Mouse (Mus musculus): Measurements from ENCODE around the gene Zbtb44. TPM values are rescaled to one million over a fixed set of nuclear protein-coding genes. Genes with fewer than 3 reads are reported as not detected.
A peak's percentile ranks its signal among the peaks of the same experiment; 100 is the strongest.

Gene Zbtb44
- polyA plus RNA-seq (2014; fragmentation: Nextera tagmentation; extraction: Ambion mirVana) = 8.2 and 9.2 TPM in 2 replicates

DNA sequence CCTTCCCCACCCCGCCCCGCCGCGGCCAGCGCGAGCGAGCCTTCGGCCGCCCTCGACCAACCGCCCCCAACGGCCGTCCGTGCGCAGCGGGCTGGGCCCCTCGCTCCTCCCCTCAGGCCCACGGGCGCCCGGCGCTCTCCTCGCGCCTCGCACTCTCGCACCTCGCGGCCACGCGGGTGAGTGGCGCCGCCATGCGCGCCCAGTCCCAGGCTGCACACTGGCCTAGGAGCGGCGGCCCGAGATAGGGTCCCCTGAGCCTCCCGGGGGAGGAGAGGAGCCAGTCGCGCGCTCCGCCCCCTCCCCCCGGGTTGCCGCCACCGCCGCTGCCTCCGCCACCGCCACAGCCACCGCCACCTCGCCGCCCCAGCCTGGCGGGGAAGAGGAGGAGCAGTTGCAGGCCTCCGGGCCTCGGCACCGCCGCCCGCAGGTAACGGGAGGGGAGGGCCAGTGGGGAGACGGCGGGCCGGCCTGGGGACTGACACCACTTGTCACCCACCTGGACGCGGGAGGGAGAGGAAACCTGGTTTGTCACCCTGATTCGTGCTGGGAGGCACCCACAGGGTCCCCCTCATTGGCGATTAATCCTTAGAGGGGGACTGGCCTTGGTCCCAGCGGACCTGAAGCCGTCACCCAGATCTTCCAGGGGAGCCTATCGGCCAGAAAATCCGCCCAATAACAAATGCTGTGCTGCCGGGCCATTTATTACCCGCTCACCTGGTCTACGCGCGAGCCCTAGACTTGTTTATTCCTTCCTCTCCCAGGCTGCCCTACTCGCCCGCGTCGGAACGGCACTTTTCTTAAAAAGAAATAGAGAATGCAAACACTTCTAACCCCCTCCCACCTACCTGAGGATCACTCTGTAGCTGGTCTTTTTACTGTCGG lies at the start of gene Zbtb44:
Zbtb44 (plus strand) TSS at position 113 of the 882 bp plus-strand sequence.
- Histone ChIP-seq H3K36me3 (ENCODE audit: control insufficient read depth, insufficient read depth, low read length) (0 out of 2 replicates have a peak, but pooled peaks cover 7% of the 10 kb centered on the region), H3K27ac (replicated peaks in 1 of 2; ENCODE audit: control insufficient read depth in 1 of 2, insufficient read depth in 1 of 2, low read depth in 2 of 2, low read length in 2 of 2) (peak within 1 kb of the TSS; percentile 94 to 99), H3K4me1 (ENCODE audit: control insufficient read depth in 2 of 2, insufficient read depth in 2 of 2, low read length in 2 of 2) (peaks cover 7 to 13% of the 10 kb centered on the region in 2 experiments), H3K4me2 (ENCODE audit: low read length) (peak within 1 kb of the TSS; percentile 92), H3K9ac (ENCODE audit: low read length) (peak within 1 kb of the TSS; percentile 93), H3K4me3 (ENCODE audit: control insufficient read depth in 1 of 2, insufficient read depth in 1 of 2, low read depth in 1 of 2, low read length in 2 of 2) (peak within 1 kb of the TSS; percentile 80 to 86), H3K27me3 (ENCODE audit: control insufficient read depth, insufficient read depth, low read length) (no peaks in the 10 kb centered on the region), H3K9me3 (ENCODE audit: control insufficient read depth, low read length) (no peaks in the 10 kb centered on the region)
- peak; percentile 87 for ATAC-seq (ENCODE audit: insufficient number of reproducible peaks, insufficient read depth, low FRiP score, low read depth)
- under 1% methylated on average over 63 of the region's 79 CpGs for WGBS

DNA sequence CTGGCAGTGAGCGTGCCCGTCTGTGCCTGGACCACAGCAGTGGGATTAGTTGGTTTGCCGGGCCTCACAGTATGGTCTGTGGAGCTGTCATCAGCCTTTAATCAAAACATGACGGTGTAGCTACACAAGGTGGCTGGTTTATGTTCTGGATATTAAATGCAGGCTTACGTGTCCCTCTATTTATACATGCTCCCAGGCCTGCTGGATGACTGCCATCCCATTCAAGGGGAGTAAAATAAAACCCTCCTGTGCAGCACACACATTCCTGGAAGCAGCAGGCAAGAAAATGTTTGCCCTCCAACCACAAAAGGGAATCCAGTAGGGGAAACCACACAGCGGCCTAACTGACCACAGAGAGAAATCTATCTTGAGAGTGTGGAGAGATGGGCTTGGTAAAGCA lies 44.7 kb upstream of the Zbtb44 start:
- ATAC-seq (ENCODE audit: insufficient number of reproducible peaks, insufficient read depth, low FRiP score, low read depth) = peak; percentile 90

DNA sequence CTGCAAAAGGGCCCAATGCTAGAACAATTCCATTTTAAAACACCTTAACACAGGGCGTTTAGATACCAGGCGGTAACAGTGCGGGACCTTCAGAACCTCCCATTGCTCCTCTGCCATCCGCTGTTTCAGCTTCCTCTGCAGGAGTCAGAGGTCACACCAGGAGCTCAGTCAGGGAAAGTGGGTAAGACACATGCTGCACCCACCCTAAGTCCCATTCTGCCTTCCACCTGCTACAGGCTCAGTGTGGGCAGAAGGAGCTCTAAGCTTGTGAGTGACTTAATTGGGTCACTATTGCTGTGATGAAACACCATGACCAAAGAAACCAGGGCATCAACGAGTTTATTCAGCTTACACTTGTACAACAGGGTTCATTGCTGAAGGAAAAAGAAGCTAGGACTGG lies 37.3 kb upstream of the Zbtb44 start:
- no peak overlapping the region for H3K27ac ChIP-seq (replicated peaks in 1 of 2; ENCODE audit: control insufficient read depth in 1 of 2, insufficient read depth in 1 of 2, low read depth in 2 of 2, low read length in 2 of 2)
- H3K4me2 ChIP-seq (ENCODE audit: low read length) = no peak overlapping the region
- no peaks in the 10 kb centered on the region for H3K27me3 ChIP-seq (ENCODE audit: control insufficient read depth, insufficient read depth, low read length)
- no peaks in the 10 kb centered on the region for H3K9me3 ChIP-seq (ENCODE audit: control insufficient read depth, low read length)
- H3K36me3 ChIP-seq (ENCODE audit: control insufficient read depth, insufficient read depth, low read length) = no peaks in the 10 kb centered on the region
- H3K4me1 ChIP-seq (ENCODE audit: control insufficient read depth in 2 of 2, insufficient read depth in 2 of 2, low read length in 2 of 2) = peaks cover 3 to 5% of the 10 kb centered on the region in 2 experiments; a peak in 2 of 4 replicates
- no peak overlapping the region for H3K4me3 ChIP-seq (ENCODE audit: control insufficient read depth in 1 of 2, insufficient read depth in 1 of 2, low read depth in 1 of 2, low read length in 2 of 2)
- ATAC-seq (ENCODE audit: insufficient number of reproducible peaks, insufficient read depth, low FRiP score, low read depth) = no peak
- 80% methylated on average over 5 of the region's 5 CpGs for WGBS
- no peak overlapping the region for H3K9ac ChIP-seq (ENCODE audit: low read length)

More for the DNA sequence above, 44.7 kb upstream of the Zbtb44 start:
- WGBS = 14% methylated on average over 6 of the region's 6 CpGs
- Histone ChIP-seq H3K9ac (ENCODE audit: low read length) (peak overlapping the region; percentile 26; the same call in 1 of the 2 replicates), H3K27me3 (ENCODE audit: control insufficient read depth, insufficient read depth, low read length) (no peaks in the 10 kb centered on the region), H3K4me1 (ENCODE audit: control insufficient read depth in 2 of 2, insufficient read depth in 2 of 2, low read length in 2 of 2) (peaks cover 10% of the 10 kb centered on the region in 2 experiments), H3K4me3 (ENCODE audit: control insufficient read depth in 1 of 2, insufficient read depth in 1 of 2, low read depth in 1 of 2, low read length in 2 of 2) (no peak overlapping the region), H3K4me2 (ENCODE audit: low read length) (0 out of 2 replicates have a peak overlapping the region, but pooled peaks have one; percentile 3), H3K9me3 (ENCODE audit: control insufficient read depth, low read length) (no peaks in the 10 kb centered on the region), H3K27ac (replicated peaks in 1 of 2; ENCODE audit: control insufficient read depth in 1 of 2, insufficient read depth in 1 of 2, low read depth in 2 of 2, low read length in 2 of 2) (peak overlapping the region; percentile 96 to 97), H3K36me3 (ENCODE audit: control insufficient read depth, insufficient read depth, low read length) (no peaks in the 10 kb centered on the region)

DNA sequence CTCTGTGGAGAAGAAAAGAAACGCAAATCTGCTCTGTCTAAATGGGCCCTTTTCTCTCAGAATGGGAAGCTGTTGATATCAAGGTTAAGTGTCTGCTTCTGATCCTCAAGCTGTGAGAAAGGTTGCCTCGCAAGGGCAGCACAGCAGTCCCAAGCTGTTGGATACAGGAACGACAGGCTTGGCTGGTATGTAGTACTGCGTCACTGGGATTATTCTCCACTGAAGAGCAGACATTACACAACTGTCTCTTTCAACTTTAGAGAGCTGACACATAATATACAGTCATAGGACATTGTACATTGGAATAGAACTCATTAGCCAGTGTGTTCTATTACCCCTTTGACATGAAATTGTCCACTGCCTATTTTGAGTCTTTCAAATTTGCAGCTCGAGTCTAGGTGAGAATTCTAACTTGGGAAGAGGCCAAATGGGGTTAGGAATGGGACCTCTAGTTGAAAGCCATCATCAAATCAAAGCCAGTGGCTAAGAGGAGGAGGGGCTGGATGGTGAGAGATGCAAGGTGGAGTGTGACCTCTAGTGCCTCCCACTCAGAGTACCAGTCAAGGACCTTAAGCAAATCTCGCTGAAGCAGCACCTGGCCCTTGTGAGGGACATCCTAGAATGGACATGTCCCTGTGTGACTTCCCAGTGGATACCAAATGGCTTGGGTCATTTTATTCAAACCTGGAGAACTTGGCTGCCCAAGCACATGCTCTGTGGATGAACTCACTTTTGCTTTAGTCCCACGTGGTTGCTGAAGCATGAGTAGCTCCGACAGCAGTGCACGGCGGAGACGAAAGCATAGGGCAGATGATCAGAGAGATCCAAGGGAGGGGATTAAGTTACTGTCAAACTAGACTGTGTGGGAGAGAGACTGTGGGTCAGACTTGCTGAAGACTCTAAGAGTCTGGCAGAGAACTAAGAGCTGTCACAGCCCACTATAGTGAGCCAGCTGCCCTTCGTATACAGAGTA lies 33.6 kb upstream of the Zbtb44 start:
- Histone ChIP-seq H3K4me1 (ENCODE audit: control insufficient read depth in 2 of 2, insufficient read depth in 2 of 2, low read length in 2 of 2) (peaks cover 8 to 15% of the 10 kb centered on the region in 2 experiments), H3K9ac (ENCODE audit: low read length) (no peak overlapping the region), H3K4me3 (ENCODE audit: control insufficient read depth in 1 of 2, insufficient read depth in 1 of 2, low read depth in 1 of 2, low read length in 2 of 2) (no peak overlapping the region), H3K36me3 (ENCODE audit: control insufficient read depth, insufficient read depth, low read length) (no peaks in the 10 kb centered on the region), H3K27ac (replicated peaks in 1 of 2; ENCODE audit: control insufficient read depth in 1 of 2, insufficient read depth in 1 of 2, low read depth in 2 of 2, low read length in 2 of 2) (no peak overlapping the region), H3K4me2 (ENCODE audit: low read length) (no peak overlapping the region), H3K9me3 (ENCODE audit: control insufficient read depth, low read length) (no peaks in the 10 kb centered on the region), H3K27me3 (ENCODE audit: control insufficient read depth, insufficient read depth, low read length) (no peaks in the 10 kb centered on the region)
- ATAC-seq (ENCODE audit: insufficient number of reproducible peaks, insufficient read depth, low FRiP score, low read depth) = 0 out of 2 replicates have a peak, but pooled peaks have one; percentile 13
- 66% methylated on average over 12 of the region's 12 CpGs for WGBS

DNA sequence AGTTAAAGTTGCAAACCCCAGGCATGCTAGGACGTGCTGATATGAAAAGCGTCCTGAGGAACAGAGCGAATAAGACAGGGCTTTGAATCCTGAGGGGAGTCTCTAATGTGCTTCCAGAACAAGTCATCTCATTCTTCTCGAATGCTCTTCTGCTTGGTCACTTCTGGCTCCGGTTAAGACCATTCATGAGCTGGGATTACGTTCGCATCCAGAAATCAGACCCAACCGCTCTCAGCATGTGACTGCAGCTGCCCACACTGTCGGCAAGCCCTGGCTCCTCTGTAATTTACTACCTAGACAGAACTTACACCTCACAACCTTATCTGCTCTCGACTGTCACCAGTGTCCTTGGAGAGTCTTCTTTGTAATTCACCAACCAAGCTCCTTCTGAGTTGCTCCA lies 29.8 kb upstream of the Zbtb44 start:
- Histone ChIP-seq H3K27ac (replicated peaks in 1 of 2; ENCODE audit: control insufficient read depth in 1 of 2, insufficient read depth in 1 of 2, low read depth in 2 of 2, low read length in 2 of 2) (no peak overlapping the region), H3K27me3 (ENCODE audit: control insufficient read depth, insufficient read depth, low read length) (no peaks in the 10 kb centered on the region), H3K36me3 (ENCODE audit: control insufficient read depth, insufficient read depth, low read length) (no peaks in the 10 kb centered on the region), H3K9me3 (ENCODE audit: control insufficient read depth, low read length) (no peaks in the 10 kb centered on the region), H3K9ac (ENCODE audit: low read length) (no peak overlapping the region), H3K4me2 (ENCODE audit: low read length) (no peak overlapping the region), H3K4me1 (ENCODE audit: control insufficient read depth in 2 of 2, insufficient read depth in 2 of 2, low read length in 2 of 2) (peaks cover 8 to 15% of the 10 kb centered on the region in 2 experiments), H3K4me3 (ENCODE audit: control insufficient read depth in 1 of 2, insufficient read depth in 1 of 2, low read depth in 1 of 2, low read length in 2 of 2) (no peak overlapping the region)
- WGBS = 63% methylated on average over 10 of the region's 10 CpGs
- no peak for ATAC-seq (ENCODE audit: insufficient number of reproducible peaks, insufficient read depth, low FRiP score, low read depth)

DNA sequence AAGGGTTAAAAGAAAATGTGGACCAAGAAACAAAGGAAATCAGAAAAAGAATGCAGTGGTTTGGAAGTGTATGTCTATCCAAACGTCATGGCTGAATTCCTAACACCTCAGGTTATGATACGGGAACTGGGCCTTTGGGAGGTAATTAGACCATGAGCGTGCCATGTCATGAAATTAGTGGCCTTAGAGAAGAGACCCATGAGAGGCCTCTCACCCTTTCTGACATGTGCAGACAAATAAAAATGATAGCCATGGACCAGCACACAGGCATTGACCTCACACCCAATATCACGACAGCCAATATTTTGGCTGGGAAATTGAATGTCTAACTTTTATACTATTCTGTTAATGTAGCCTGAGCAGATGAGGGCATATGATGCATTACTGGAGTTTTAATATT lies 27.9 kb upstream of the Zbtb44 start:
- H3K27ac ChIP-seq (replicated peaks in 1 of 2; ENCODE audit: control insufficient read depth in 1 of 2, insufficient read depth in 1 of 2, low read depth in 2 of 2, low read length in 2 of 2) = no peak overlapping the region
- no peaks in the 10 kb centered on the region for H3K36me3 ChIP-seq (ENCODE audit: control insufficient read depth, insufficient read depth, low read length)
- H3K4me3 ChIP-seq (ENCODE audit: control insufficient read depth in 1 of 2, insufficient read depth in 1 of 2, low read depth in 1 of 2, low read length in 2 of 2) = no peak overlapping the region
- 83% methylated on average over 4 of the region's 4 CpGs for WGBS
- ATAC-seq (ENCODE audit: insufficient number of reproducible peaks, insufficient read depth, low FRiP score, low read depth) = no peak
- H3K4me1 ChIP-seq (ENCODE audit: control insufficient read depth in 2 of 2, insufficient read depth in 2 of 2, low read length in 2 of 2) = peaks cover 3 to 12% of the 10 kb centered on the region in 2 experiments
- H3K27me3 ChIP-seq (ENCODE audit: control insufficient read depth, insufficient read depth, low read length) = no peaks in the 10 kb centered on the region
- no peak overlapping the region for H3K9ac ChIP-seq (ENCODE audit: low read length)
- no peak overlapping the region for H3K4me2 ChIP-seq (ENCODE audit: low read length)
- no peaks in the 10 kb centered on the region for H3K9me3 ChIP-seq (ENCODE audit: control insufficient read depth, low read length)

DNA sequence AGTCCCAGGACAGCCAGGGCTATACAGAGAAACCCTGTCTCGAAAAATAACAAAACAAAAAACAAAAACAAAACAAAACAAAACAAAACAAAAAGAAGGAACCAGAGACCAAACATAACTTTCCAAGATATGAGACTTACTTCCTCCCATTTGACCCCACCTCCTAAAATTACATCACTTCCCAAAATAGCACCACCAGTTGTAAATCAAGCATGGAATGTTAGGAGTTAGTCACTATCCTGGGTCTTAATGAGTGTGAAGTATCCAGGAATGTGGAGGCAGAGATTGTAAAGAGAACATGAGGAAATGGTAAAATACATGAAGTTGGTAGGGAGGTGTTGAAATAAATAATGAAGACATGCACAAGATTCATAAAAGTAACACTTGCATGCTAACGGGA lies 21.1 kb upstream of the Zbtb44 start:
- H3K27ac ChIP-seq (replicated peaks in 1 of 2; ENCODE audit: control insufficient read depth in 1 of 2, insufficient read depth in 1 of 2, low read depth in 2 of 2, low read length in 2 of 2) = no peak overlapping the region
- H3K9me3 ChIP-seq (ENCODE audit: control insufficient read depth, low read length) = no peaks in the 10 kb centered on the region
- H3K9ac ChIP-seq (ENCODE audit: low read length) = no peak overlapping the region
- no peaks in the 10 kb centered on the region for H3K36me3 ChIP-seq (ENCODE audit: control insufficient read depth, insufficient read depth, low read length)
- no peak overlapping the region for H3K4me3 ChIP-seq (ENCODE audit: control insufficient read depth in 1 of 2, insufficient read depth in 1 of 2, low read depth in 1 of 2, low read length in 2 of 2)
- H3K4me1 ChIP-seq (ENCODE audit: control insufficient read depth in 2 of 2, insufficient read depth in 2 of 2, low read length in 2 of 2) = peaks cover 0 to 15% of the 10 kb centered on the region in 2 experiments
- H3K4me2 ChIP-seq (ENCODE audit: low read length) = no peak overlapping the region
- no peaks in the 10 kb centered on the region for H3K27me3 ChIP-seq (ENCODE audit: control insufficient read depth, insufficient read depth, low read length)
- 79% methylated on average over 2 of the region's 2 CpGs for WGBS
- no peak for ATAC-seq (ENCODE audit: insufficient number of reproducible peaks, insufficient read depth, low FRiP score, low read depth)

Measured in heart, embryonic 14.5 days (tissue).